Mouse (Mus musculus) left cerebral cortex, postnatal 25 days (tissue): ENCODE results near the gene Kifap3. TPM values are rescaled to one million over a fixed set of nuclear protein-coding genes. Genes with fewer than 3 reads are reported as not detected.
"Not testable (repeated sequence)": the region's sequence is repeated elsewhere in the genome, so short reads cannot be mapped to it uniquely, and the experiment has no call there.

ENCODE experiments used
- DNase-seq, 2 experiments: peaks; one replicate each; pipeline ENCODE4 v3.0.0; 2022; ENCODE audit warnings: low spot score in 2 of 2, mixed read lengths in 1 of 2
- intact Hi-C: fragments of 180-260 bp; cut with DNase I; formaldehyde crosslinking; loops from one replicate; pipeline ENCODE4 v1.15.1; 2025
- total RNA-seq, 2 experiments: library from RNA; stranded (reverse); gene quantifications; 2 replicates each; pipeline ENCODE4 v1.2.3; 2021

The Kifap3 gene
- total RNA-seq = 100 to 1,000 TPM; 205 to 213 TPM

- intact Hi-C loops = loop anchor here (10.0 kb wide), 1 partner anchor 375 kb away; the partner anchor contains the start of gene Gorab
Observed at GRCm38 (mm10) chr1:163779336-163780115, at the start of gene Kifap3. Kifap3 (plus strand) TSS chr1:163779583.

DNA sequence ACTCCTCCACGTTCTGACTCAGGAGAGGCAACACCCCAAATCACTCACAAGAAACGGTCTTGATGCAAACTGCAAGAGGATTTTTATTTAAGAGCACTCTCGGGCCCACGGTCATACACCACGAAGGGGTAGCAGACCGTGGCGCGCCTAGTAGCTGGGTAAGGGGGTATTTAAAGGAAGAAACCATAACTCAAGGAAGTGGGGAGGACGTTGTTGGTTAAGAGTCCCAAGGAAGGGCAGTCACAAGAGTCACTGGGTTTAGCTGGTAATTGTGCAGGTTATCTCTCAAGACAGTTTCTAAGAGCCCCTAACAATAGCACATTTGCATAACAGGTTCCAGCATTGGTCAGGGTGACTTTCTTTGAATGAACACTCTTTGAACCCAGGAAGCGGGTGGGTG, 48.2 kb upstream of the Kifap3 start:
- DNase-seq, intact Hi-C loops: not testable (repeated sequence)

More at GRCm38 (mm10) chr1:163779336-163780115, at the start of gene Kifap3:
- DNase-seq = peak; percentile 98 to 100

DNA sequence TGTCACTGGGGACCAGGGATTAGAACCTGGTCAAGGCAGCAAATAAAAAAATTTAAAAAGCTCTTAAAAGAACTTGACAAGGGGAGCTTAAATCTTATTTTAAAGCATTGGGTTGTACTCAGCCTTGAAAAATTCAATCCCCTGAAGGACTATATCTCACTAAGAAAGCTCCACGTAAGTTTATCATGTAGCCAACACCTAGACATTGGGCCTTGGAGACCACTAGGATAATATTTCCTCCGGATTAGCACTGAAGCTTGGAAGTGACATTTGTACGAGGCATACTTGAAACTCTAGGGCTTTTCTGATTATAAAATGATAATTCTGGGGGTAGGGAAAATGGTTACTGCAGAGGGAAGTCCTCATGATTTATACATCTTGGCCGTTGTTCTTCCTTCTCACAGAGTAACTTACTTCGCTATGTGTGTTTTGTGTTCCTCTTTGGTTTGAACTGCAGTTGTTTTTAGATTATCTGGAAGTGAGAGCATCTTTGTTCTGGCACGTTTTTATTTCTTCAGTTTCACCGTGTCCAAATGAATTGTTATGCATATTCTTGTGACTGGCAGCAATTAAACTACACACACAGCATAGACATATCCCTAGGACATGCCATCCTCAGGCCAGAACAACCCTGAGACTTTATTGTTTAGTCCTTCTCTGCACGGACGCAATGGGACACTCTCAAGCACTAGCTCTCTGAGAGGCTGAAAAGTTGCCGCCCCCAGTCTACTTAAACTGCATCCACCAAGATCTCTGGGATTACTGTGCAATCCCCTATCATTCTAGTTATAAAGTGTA, 42.7 kb upstream of the Kifap3 start:
- no peak for DNase-seq
- intact Hi-C loops = no loop called here

DNA sequence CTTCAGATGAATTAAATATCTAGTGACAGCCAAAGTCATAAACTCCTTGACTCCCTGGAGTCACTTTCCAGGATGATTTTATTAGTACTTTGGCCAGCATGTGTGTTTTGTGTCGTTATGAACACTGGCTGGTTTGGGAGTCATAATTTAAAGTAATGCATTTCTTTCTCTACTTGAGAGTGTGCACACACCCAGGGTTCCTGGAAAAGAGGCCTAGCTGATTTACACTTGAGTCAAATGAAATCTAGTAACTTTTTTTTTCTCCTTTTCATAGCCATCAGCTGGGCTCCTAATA, 42.2 kb upstream of the Kifap3 start:
- no peak for DNase-seq
- intact Hi-C loops = no loop called here

GRCm38 (mm10) chr1:163751360-163751992, 27.9 kb upstream of the Kifap3 start:
- no peak for DNase-seq
- intact Hi-C loops = loop anchor here (10.0 kb wide), 1 partner anchor 597 kb away; no protein-coding TSS in a partner anchor

- no peak for DNase-seq
- intact Hi-C loops = loop anchor here (10.0 kb wide), 1 partner anchor 603 kb away; no protein-coding TSS in a partner anchor
Observed at GRCm38 (mm10) chr1:163757462-163758207, 21.7 kb upstream of the Kifap3 start.

GRCm38 (mm10) chr1:163783577-163783976, 4.2 kb downstream of the Kifap3 start:
- DNase-seq, intact Hi-C loops: not testable (repeated sequence)

DNA sequence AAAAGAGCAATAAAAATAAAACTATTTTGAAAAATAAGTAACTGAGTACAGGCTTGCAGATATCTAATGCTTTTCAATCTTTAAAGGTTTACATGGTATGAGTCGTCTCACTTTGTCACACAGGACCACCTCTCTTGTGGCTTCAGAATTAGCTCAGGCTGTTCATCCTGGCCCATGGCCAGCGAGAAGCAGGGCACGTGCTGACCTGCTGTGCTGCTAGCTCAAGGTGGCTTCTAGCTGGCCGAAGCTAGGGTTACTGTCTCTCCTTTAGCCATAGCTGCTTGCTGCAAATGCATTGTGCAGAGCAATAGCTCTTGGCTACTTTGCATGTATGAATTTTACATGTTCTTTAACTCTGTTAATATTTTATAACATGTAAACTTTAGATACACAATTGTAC, 42.0 kb downstream of the Kifap3 start:
- intact Hi-C loops = no loop called here
- DNase-seq = no peak

DNA sequence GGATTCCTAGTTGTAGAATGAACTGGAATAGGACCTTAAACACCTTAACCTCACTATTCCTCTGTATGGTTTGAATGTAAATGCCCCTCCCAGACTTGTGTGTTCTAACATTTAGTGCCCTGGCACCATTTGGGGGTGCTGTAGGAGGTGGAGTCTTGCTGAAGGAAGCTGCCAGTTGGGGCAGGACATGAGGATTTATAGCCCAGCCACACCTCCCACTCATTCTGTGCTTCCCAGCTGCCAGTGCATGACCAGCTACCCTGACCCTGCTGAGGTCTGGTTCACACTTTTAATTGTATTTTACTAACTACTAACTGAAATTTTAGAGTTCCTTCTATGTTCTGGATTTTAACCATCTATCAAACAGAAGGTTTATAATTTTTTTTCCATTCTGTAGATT, 50.1 kb downstream of the Kifap3 start:
- DNase-seq = no peak
- intact Hi-C loops = no loop called here

DNA sequence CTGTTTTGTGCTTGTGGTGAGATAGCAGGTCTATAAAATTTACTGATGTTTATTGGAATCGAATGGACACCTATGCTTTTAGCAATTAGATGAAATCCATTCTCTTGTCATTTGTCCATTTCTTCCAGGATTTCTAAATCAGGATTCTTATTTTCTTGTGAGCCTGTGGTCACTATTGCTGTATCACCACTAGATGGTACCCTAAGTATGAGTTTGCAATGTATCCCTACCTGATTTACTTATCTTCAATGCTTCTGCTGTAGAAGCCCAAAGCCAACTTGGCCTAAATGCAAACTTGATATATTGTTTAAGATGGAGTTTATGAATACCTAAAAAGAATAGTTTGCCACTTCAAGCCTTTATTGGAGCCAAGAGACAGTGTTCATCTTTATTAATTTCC, 54.7 kb downstream of the Kifap3 start:
- intact Hi-C loops = loop anchor here (1.0 kb wide), 1 partner anchor 77 kb away; no protein-coding TSS in a partner anchor
- no peak for DNase-seq

- intact Hi-C loops = no loop called here
- no peak for DNase-seq
Observed at GRCm38 (mm10) chr1:163835062-163835461, 55.7 kb downstream of the Kifap3 start.

GRCm38 (mm10) chr1:163838482-163838881, 59.1 kb downstream of the Kifap3 start:
- intact Hi-C loops, DNase-seq: not testable (repeated sequence)

DNA sequence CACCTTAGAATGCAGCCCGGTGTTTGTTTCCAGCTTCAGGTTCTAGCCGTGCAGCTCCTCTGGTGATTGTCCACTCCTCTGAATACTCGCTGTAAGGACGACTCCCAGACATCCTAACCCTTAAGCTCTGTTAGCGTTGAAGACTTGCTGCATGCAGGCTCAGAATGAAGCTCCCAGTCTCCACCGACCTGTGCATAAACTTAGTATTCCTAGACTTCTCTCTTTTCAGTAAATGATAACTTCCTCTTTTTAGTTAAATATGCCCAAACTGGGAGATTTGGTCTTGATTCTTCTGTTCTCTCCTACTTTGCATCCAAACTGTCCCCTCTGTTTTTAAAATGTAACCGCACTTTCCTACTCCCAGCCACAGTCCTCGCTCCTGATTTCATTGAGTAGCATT, 61.2 kb downstream of the Kifap3 start:
- no peak for DNase-seq
- intact Hi-C loops = loop anchor here (5.0 kb wide), 1 partner anchor 688 kb away; no protein-coding TSS in a partner anchor

GRCm38 (mm10) chr1:163842238-163842637, 62.9 kb downstream of the Kifap3 start:
- no peak for DNase-seq
- intact Hi-C loops = loop anchor here (5.0 kb wide), 1 partner anchor 690 kb away; no protein-coding TSS in a partner anchor

DNA sequence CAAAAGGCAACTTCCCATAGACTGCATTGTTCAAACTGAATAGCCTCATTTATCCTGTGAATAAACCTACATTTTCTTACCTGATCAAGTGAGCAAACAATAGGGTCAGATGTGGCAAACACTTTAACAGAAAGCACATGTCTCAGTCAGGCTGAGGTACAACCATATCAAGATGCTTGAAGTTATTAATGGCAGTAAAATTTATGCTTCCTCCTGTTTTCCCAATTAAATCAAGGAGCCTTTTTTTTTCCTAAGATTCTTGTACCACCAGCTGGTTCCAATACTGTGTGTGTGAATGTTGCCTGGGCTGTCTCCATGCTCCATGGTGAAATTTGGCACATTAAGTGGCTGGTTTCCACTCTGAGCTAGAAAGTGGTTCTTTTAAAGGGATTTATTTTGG, 64.5 kb downstream of the Kifap3 start:
- no peak for DNase-seq
- intact Hi-C loops = loop anchor here (5.0 kb wide), 1 partner anchor 692 kb away; no protein-coding TSS in a partner anchor

- intact Hi-C loops = no loop called here
- DNase-seq = no peak
Observed at GRCm38 (mm10) chr1:163852884-163853560, 73.6 kb downstream of the Kifap3 start.

DNA sequence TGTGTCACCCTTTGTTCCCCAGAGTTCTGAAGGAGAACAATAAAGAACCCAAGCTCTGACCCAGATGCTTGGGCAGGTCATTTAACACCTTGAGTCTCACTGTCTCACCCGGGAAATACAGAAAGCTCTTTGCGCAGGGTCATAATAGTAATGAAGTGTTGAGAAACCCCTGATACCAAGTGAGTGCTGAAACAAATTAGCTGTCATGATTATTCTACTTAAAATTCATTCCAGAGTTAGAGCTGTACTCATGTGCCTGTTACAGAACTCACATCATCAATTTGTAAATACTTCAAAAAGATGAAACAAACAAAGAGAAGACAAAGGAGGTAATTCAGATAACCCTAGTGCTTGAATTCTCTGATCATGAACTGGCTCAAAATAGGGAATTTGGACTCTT, 79.0 kb downstream of the Kifap3 start:
- intact Hi-C loops = no loop called here

DNA sequence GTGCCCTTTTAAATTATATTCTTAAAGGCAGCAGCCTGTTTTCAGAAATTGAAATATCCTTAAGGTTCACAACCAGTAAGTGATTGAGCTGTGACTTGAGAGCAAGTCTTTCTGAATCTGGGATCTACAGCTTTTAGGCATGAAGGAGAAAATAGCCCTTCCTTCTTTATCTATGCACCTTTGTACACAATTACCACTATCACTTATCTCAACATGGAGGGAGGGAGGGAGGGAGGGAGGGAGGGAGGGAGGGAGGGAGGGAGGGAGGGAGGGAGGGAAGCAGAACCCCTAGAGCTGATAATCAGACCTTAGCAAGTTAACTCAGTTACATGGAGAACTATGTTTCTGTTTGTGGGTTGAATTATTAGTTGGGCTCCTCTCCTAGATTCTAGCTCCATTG, 82.2 kb downstream of the Kifap3 start:
- intact Hi-C loops = no loop called here
- no peak for DNase-seq

More for the DNA sequence above, 79.0 kb downstream of the Kifap3 start:
- DNase-seq = no peak

- DNase-seq = peak; percentile 25 to 52
- intact Hi-C loops = no loop called here
Observed at GRCm38 (mm10) chr1:163873158-163873557, 93.8 kb downstream of the Kifap3 start.
